Mouse (Mus musculus) heart, adult 8-10 months (tissue): ENCODE results near the gene Chn2. TPM values are rescaled to one million over a fixed set of nuclear protein-coding genes. Genes with fewer than 3 reads are reported as not detected.
"Not testable (repeated sequence)": the region's sequence is repeated elsewhere in the genome, so short reads cannot be mapped to it uniquely, and the experiment has no call there.

ENCODE experiments used
- DNase-seq: peaks from one replicate; pipeline ENCODE4 v3.0.0; 2022; ENCODE audit warnings: low spot score
- total RNA-seq, 4 experiments: library from RNA; stranded (reverse); gene quantifications; 2 replicates each; pipeline ENCODE4 v1.2.4; 2022

Gene Chn2
- total RNA-seq, 4 experiments from 2014 or later, result 2.7 to 5.1 (median 2.9) TPM

DNA sequence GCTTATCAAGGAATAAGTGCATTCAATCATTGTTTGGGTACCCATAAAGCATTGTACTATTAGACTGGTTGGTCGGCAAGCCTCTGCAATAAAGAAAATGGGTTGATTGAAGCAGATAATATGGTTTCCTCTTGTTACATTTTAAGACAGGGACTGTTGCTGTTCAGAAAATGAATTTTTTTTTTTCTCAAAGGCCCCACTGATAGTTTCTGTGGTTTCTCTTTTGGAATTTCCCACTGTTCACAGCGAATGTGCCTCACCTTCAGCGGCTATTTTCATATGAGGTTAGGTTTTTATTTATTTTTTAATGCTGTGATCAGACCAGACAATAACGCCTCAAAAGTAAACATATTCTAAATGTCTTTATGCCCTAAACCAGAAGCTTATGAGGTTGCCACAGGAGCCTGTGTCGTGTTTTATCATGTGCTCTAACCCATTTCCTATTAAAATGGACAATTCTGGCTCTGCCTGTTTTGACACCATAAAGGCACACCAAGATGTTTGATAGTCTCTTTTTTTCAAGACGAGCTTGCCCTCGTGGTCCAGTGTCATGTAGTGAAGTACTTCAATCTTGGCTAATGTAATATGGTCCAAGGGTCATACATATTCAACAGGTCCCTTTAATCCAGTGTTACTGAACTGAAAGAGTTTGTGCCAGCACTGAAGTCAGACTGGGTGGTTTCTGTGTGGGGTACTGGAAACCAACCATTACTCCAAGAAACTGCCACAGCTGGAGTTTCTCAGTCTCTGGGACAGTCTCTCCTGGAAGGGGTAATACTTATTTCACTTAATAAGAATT, 112.3 kb downstream of the Chn2 start:
- DNase-seq, result no peak

GRCm38 (mm10) chr6:54157097-54157496, 117.7 kb downstream of the Chn2 start:
- DNase-seq, result no peak

- DNase-seq, result no peak
These were observed 119.0 kb downstream of the Chn2 start for GRCm38 (mm10) chr6:54158317-54158716.

DNA sequence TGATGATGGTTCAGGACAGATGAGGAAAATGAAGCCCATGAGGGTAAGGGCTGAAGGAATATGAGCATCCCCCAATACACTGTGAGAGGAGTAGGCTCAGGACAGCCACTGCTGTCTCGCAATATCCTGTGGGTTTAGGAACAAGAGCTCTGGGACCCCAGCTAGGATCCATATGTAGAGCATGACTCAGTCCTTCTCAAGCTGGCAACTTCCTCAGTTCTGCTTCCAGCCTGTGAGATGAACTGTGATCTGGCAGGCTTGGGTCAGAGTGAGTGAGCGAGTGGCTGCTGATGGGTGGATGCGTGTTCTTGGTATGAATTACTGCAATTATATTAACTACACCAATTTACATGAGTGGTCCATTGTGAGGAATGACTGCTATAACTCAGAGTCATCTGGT, 121.3 kb downstream of the Chn2 start:
- no peak for DNase-seq

- DNase-seq, result no peak
These were observed 121.9 kb downstream of the Chn2 start for GRCm38 (mm10) chr6:54161246-54161645.

DNA sequence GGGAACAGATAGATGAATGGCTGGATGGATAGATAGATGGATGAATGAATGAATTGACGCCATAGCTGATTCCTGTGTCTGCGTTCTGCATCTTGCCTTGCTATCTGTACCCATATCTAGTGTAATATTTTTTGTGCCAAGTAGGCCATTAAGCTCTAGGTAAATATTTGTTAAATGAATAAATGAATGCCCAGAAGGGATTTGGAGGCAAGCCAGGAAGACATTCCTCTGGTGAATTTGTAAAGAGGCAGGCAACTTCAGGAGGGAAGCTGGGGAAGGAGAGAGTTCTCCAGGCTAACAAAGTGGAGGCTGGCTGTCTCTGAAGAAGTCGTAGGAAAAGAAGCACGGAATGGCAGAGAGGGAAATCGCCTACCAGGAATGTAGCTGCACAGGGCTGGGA, 123.0 kb downstream of the Chn2 start:
- no peak for DNase-seq

DNA sequence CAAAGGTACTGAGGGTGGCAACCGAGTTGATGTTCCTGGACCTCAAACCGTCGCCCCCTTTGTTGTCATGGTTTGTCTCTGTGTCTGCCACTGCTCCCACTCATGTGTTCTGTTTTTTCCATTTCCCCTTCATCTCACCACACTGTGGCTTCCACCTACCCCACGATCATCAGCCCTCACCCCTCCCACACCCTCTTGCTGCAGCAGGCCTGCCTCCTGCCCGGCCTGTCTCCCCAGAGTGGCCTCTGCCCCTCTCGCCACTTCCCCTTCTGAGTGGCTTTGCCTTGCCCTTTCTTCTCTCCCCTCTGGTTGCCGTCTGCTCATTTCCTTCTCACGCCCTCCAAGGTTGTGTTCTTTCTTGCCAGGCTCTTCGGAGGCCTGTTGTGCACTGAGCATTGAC, 123.4 kb downstream of the Chn2 start:
- DNase-seq, result peak; percentile 19

GRCm38 (mm10) chr6:54163702-54164101, 124.3 kb downstream of the Chn2 start:
- no peak for DNase-seq

DNA sequence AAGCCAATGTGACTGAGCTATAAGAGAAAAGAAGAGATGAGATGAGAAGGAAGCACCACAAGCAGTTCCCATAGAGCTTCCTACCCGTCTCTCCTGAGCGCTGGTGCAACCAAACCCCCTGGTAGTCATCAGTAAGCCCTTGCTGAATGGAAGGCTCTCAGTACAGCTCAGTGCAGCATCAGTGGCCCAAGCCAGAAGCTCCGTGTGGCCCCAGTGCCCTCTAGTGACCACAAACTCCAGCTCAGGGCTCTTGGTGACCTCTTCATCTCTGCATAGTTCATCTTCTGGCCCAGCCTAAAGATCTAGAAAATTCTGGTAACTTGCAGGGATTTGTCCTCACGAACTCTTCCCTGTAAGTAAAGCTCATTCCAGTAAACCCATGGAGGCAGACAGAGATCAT, 125.4 kb downstream of the Chn2 start:
- DNase-seq, result peak; percentile 55

- DNase-seq, result no peak
These were observed 125.9 kb downstream of the Chn2 start for GRCm38 (mm10) chr6:54165246-54165645.

GRCm38 (mm10) chr6:54165863-54166262, 126.5 kb downstream of the Chn2 start:
- DNase-seq, result no peak

- DNase-seq, result no peak
These were observed 127.7 kb downstream of the Chn2 start for GRCm38 (mm10) chr6:54166991-54167546.

- no peak for DNase-seq
These were observed 131.0 kb downstream of the Chn2 start for GRCm38 (mm10) chr6:54170286-54170894.

DNA sequence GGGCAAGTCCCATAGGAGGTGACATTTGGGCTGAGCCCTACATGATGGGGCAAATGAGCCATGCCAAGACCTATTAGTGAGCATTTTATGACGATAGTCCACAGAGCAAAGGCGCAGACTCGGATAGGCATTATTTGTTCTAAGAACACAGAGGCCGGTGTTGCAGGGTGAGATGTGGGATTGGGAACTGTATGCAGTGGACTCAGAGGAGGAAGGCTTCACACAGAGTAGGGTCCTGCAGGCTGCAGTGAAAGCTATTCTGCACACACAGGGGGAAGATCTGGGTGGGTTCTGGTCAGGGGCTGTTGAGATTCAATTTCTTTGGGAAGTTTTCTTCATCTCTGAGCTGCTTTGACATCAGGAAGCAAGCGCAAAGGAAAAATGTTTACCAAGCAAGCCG, 132.0 kb downstream of the Chn2 start:
- no peak for DNase-seq

DNA sequence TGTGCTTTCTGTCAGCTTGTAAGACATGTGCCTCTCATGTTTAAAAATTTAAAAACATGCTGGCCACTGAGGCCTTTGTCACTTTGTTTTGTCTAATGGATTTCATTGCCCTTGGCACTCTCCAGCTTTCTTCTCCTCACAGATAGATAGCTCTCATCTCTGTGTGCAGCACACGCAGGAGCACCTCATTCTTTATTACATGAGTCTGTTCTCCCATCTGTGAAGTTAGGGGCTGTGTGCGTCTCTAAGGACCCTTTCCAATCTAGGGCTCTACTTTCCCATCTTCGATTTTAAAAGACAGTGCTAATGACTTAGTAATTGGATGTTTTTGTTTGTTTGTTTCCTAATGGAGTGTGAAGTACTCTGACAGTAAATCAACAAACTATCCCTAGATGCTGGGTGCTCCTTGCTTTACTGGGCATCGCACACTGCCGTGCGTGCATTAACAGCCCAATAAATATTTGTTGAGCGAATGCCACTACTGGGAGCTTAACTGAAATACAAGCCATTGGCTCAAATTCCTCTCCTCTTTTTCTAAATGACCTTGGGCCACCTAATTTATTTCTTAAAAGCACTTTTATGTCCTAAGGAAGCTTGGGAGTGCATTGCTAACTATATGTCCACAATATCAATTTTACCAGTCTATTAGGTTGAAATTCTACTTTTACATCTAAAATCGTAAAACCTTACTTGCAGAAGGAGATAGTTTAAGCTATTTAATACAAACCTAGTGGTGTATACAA, 136.3 kb downstream of the Chn2 start:
- DNase-seq, result no peak

GRCm38 (mm10) chr6:54177081-54177480, 137.7 kb downstream of the Chn2 start:
- DNase-seq, result not testable (repeated sequence)

GRCm38 (mm10) chr6:54179056-54179873, 139.9 kb downstream of the Chn2 start:
- DNase-seq, result no peak

- DNase-seq, result no peak
These were observed 140.5 kb downstream of the Chn2 start for GRCm38 (mm10) chr6:54179874-54180212.

GRCm38 (mm10) chr6:54183825-54184578, 144.6 kb downstream of the Chn2 start:
- DNase-seq, result no peak

- DNase-seq, result no peak
These were observed 154.4 kb downstream of the Chn2 start for GRCm38 (mm10) chr6:54193631-54194305.
